Mouse (Mus musculus) kidney, embryonic 14.5 days (tissue): ENCODE measurements around the gene Gpbp1l1. TPM values are rescaled to one million over a fixed set of nuclear protein-coding genes. Genes with fewer than 3 reads are reported as not detected.

ENCODE experiments used
- ATAC-seq: fragments of 200-750 bp; cut with Nextera tagmentation; 2 replicates; pipeline ENCODE4 v1.8.0; 2017; ENCODE audit warnings: moderate number of reproducible peaks, mild to moderate bottlenecking, moderate TSS enrichment, moderate library complexity; ENCODE audit not compliant: low FRiP score, low TSS enrichment
- H3K27ac ChIP-seq: fragments of 300-500 bp; sonication (generic); 2 replicates; pipeline ENCODE4 v1.5.1; 2014; ENCODE audit warnings: low read depth, mild to moderate bottlenecking, low read length, moderate library complexity, mixed read lengths
- H3K27me3 ChIP-seq: fragments of 300-500 bp; sonication (generic); 2 replicates; pipeline ENCODE4 v1.6.1; 2014; ENCODE audit warnings: mild to moderate bottlenecking, low read length; ENCODE audit not compliant: control insufficient read depth, insufficient read depth
- H3K36me3 ChIP-seq: fragments of 300-500 bp; sonication (generic); 2 replicates; pipeline ENCODE4 v1.6.1; 2014; ENCODE audit warnings: low read length, mixed read lengths; ENCODE audit not compliant: control insufficient read depth, insufficient read depth
- H3K4me1 ChIP-seq: fragments of 300-500 bp; sonication (generic); 2 replicates; pipeline ENCODE4 v1.6.1; 2014; ENCODE audit warnings: low read length, mixed read lengths; ENCODE audit not compliant: control insufficient read depth, insufficient read depth
- H3K4me2 ChIP-seq: fragments of 300-500 bp; sonication (generic); replicated peaks from 2 replicates; pipeline ENCODE4 v1.6.1; 2014; ENCODE audit warnings: low read depth, mild to moderate bottlenecking, low read length
- H3K4me3 ChIP-seq: fragments of 300-500 bp; sonication (generic); 2 replicates; pipeline ENCODE4 v1.5.1; 2014; ENCODE audit warnings: mild to moderate bottlenecking, low read length
- H3K9ac ChIP-seq: fragments of 300-500 bp; sonication (generic); 2 replicates; pipeline ENCODE4 v1.6.1; 2014; ENCODE audit warnings: low read depth, mild to moderate bottlenecking, low read length, moderate library complexity
- H3K9me3 ChIP-seq: fragments of 300-500 bp; sonication (generic); 2 replicates; pipeline ENCODE4 v1.6.1; 2016; ENCODE audit warnings: low read length; ENCODE audit not compliant: control insufficient read depth
- WGBS: fragments of 180-500 bp; shearing (Covaris S2); extraction: QIAGEN DNeasy Blood & Tissue Kit; methylation state at CpG from one replicate; pipeline ENCODE4 v1.1.7; 2014; 5-methylcytosine and 5-hydroxymethylcytosine counted together
- polyA plus RNA-seq: library from polyadenylated mRNA; unstranded; fragments of >200 nt; fragmentation: Nextera tagmentation; extraction: Ambion mirVana; gene quantifications from 2 replicates; pipeline ENCODE4 v1.2.1, GENCODE M21; 2014

Gpbp1l1 gene
- polyA plus RNA-seq, 1 experiment from 2014 or later, result 54.8 TPM

GRCm38 (mm10) chr4:116627359-116627716 is 69.9 kb downstream of the Gpbp1l1 start:
- Histone ChIP-seq H3K9me3 (no peaks in the 10 kb centered on the region), H3K4me1 (no peaks in the 10 kb centered on the region; the same call in 1 of the 2 replicates), H3K9ac (peak overlapping the region; percentile 98), H3K4me2 (peak overlapping the region; percentile 62), H3K4me3 (peak overlapping the region; percentile 100), H3K27ac (peak overlapping the region; percentile 97), H3K36me3 (peaks cover 15% of the 10 kb centered on the region; the same call in 1 of the 2 replicates), H3K27me3 (no peaks in the 10 kb centered on the region)
- 0% methylated on average over 13 of the region's 13 CpGs for WGBS
- ATAC-seq, result peak; percentile 93

- H3K27ac ChIP-seq, result peak within 1 kb of the TSS; percentile 97
- 5% methylated on average over 23 of the region's 23 CpGs for whole genome bisulfite sequencing
- H3K36me3 ChIP-seq, result peaks cover 11% of the 10 kb centered on the region; the same call in 1 of the 2 replicates
- peak within 1 kb of the TSS; percentile 62 for H3K4me2 ChIP-seq
- H3K4me3 ChIP-seq, result peak within 1 kb of the TSS; percentile 100
- H3K9ac ChIP-seq, result peak within 1 kb of the TSS; percentile 98
- no peaks in the 10 kb centered on the region for H3K9me3 ChIP-seq
- H3K27me3 ChIP-seq, result no peaks in the 10 kb centered on the region
- peak; percentile 92 for ATAC-seq
- H3K4me1 ChIP-seq, result no peaks in the 10 kb centered on the region; the same call in 1 of the 2 replicates
Observed at GRCm38 (mm10) chr4:116627722-116628662, 70.5 kb downstream of the Gpbp1l1 start, which contains the start of gene Nasp. Nasp (minus strand) TSS chr4:116627941.

- H3K9me3 ChIP-seq, result no peaks in the 10 kb centered on the region
- ATAC-seq, result no peak
- WGBS, result 95% methylated on average over 1 of the region's 1 CpGs
Observed at GRCm38 (mm10) chr4:116635197-116635596, 77.7 kb downstream of the Gpbp1l1 start.

GRCm38 (mm10) chr4:116638821-116639220 is 81.4 kb downstream of the Gpbp1l1 start:
- Histone ChIP-seq H3K27ac (no peak overlapping the region), H3K9ac (no peak overlapping the region), H3K4me2 (no peak overlapping the region), H3K4me1 (no peaks in the 10 kb centered on the region), H3K4me3 (no peak overlapping the region), H3K36me3 (peaks cover 90% of the 10 kb centered on the region), H3K27me3 (no peaks in the 10 kb centered on the region), H3K9me3 (no peaks in the 10 kb centered on the region)
- 94% methylated on average over 6 of the region's 6 CpGs for WGBS
- no peak for ATAC-seq

More at GRCm38 (mm10) chr4:116635197-116635596, 77.7 kb downstream of the Gpbp1l1 start:
- Histone ChIP-seq H3K4me1 (no peaks in the 10 kb centered on the region), H3K27me3 (no peaks in the 10 kb centered on the region), H3K4me2 (no peak overlapping the region), H3K9ac (no peak overlapping the region), H3K27ac (no peak overlapping the region), H3K36me3 (peaks cover 57% of the 10 kb centered on the region), H3K4me3 (no peak overlapping the region)

- Histone ChIP-seq H3K9ac (no peak overlapping the region), H3K4me3 (no peak overlapping the region), H3K9me3 (no peaks in the 10 kb centered on the region), H3K4me1 (peaks cover 4% of the 10 kb centered on the region), H3K27ac (no peak overlapping the region), H3K4me2 (no peak overlapping the region), H3K36me3 (peaks cover 91% of the 10 kb centered on the region), H3K27me3 (no peaks in the 10 kb centered on the region)
- 95% methylated on average over 1 of the region's 1 CpGs for WGBS
- ATAC-seq, result no peak
Observed at GRCm38 (mm10) chr4:116642071-116642470, 84.6 kb downstream of the Gpbp1l1 start.

Other genes with a start within 250 kb of the Gpbp1l1 start
- gene Mast2, start 93.5 kb upstream of the Gpbp1l1 start, polyA plus RNA-seq, result 17.6 and 25.7 TPM in 2 replicates
- gene Ipp, start 50.1 kb upstream of the Gpbp1l1 start, polyA plus RNA-seq, result 5.5 and 8.5 TPM in 2 replicates
- gene Tmem69, start 1.7 kb upstream of the Gpbp1l1 start, polyA plus RNA-seq, result 33.5 and 34.0 TPM in 2 replicates
- 2.2 and 4.5 TPM in 2 replicates for gene Ccdc17, start 39.0 kb downstream of the Gpbp1l1 start, polyA plus RNA-seq
- 224 and 234 TPM in 2 replicates for gene Nasp, start 70.3 kb downstream of the Gpbp1l1 start, polyA plus RNA-seq
- gene Akr1a1, start 94.0 kb downstream of the Gpbp1l1 start, polyA plus RNA-seq, result 730 and 751 TPM in 2 replicates
- 1,503 and 1,977 TPM in 2 replicates for gene Prdx1, start 127.9 kb downstream of the Gpbp1l1 start, polyA plus RNA-seq
- 19.7 and 25.5 TPM in 2 replicates for gene Mmachc, start 150.7 kb downstream of the Gpbp1l1 start, polyA plus RNA-seq
- gene Ccdc163, start 150.9 kb downstream of the Gpbp1l1 start, polyA plus RNA-seq, result 36.9 and 39.6 TPM in 2 replicates
- gene Tesk2, start 163.3 kb downstream of the Gpbp1l1 start, polyA plus RNA-seq, result 4.6 and 7.4 TPM in 2 replicates
- 29.0 and 42.5 TPM in 2 replicates for gene Toe1, start 250.0 kb downstream of the Gpbp1l1 start, polyA plus RNA-seq